Mouse (Mus musculus) right cerebral cortex, postnatal 4 days (tissue): ENCODE data around the gene Kif22.

Experiments
- DNase-seq: peaks from one replicate; pipeline ENCODE4 v3.0.0-alpha.2; 2022

Gene Kif22

GRCm38 (mm10) chr7:126983113-126983512, 59.2 kb downstream of the Kif22 start:
- no peak for DNase-seq

DNA sequence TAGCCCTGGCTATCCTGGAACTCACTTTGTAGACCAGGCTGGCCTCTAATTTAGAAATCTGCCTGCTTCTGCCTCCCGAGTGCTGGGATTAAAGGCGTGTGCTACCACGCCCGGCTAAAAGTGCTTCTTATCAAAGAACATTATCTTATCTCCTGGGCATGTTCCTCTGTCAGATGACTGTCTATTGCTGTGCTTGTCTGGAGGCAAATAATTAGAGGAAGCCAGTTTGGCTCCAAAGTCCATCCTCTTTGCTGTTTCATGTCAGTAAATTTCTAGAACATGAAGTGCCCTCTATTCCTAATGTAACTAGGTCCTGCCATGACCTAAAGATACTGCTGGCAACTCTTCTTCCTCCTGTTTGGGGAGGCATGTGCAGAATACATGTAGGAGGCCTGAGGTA, 60.2 kb downstream of the Kif22 start:
- DNase-seq = no peak

DNA sequence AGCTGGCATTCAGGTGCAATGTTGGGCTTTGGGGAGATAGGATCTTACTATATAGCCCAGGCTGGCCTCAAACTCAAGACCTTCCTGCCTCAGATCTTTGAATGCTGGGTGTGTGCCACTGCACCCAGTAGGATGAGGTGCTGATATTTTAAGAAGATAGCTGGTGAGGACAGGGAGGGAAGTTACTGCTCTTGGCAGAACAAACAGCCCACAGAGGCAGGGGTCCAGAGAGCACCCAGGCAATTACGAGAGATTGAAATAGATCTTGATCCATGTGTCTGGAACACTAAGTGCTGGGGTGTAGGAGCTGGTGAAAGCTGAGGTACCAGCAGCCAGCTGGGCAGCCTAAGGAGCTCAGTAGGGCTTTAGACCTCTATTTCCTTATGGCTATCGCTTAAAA, 60.7 kb downstream of the Kif22 start:
- no peak for DNase-seq

DNA sequence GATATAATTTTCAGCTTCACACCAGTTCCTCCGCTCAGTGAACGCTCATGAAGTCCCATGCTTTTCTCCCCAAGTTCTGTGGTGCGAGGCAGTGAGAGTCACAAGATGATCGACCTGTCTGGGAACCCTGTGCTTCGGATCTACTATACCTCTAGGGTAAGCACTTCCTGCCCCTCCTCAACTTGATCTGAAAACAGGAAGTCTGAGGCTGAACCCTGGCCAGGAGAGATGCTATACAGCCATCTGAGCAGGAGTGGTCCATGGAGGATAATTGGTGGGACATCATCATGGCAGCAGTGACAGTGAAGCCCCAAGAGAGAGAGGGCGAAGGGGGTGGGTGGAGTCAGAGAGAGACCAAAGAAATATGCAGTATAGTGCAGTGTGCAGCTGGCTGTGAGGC, 63.4 kb downstream of the Kif22 start:
- no peak for DNase-seq
